12 mouse cellular contexts compared by ENCODE assay signal in the genomic region with DNA sequence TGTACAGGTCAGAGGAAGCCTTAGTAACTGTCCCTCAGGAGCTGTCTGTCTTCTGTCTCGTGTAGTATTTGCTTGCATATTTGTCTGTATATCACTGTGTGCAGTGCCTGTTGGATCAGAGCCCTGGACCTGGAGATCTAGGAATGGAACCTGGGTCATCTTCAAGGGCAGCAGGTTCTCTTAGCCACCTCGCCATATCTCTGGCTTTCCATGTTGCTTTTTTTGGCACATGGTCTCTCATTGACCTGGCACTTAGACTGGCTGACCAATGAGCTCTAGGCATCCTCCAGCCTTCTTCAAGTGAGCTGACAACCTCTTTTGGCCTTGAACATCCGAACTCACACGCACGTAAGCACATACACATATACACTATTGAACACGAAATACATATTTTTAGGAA. TPM values are rescaled to one million over a fixed set of nuclear protein-coding genes. Genes with fewer than 3 reads are reported as not detected.
A peak's percentile ranks its signal among the peaks of the same experiment; 100 is the strongest.
DNase-seq lines count a peak whose midpoint lies in the region; ATAC-seq and TF ChIP-seq lines count a peak whose summit lies in the region.
"Had no signal": no experiment of that assay in that cellular context is flagged by ENCODE, and none has a peak within 500 bp of the region (broad histone marks: within the 10 kb centered on the region; RNA-seq: fewer than 3 reads in every experiment).

No protein-coding gene starts in this region.

- peak overlapping the region; percentile 1; the same call in 1 of the 2 replicates for H3K4me2 ChIP-seq in heart, embryonic 12.5 days
- H3K4me2 ChIP-seq in lung, postnatal 0 days (replicated peaks; ENCODE audit: low read depth, low read length): no peak overlapping the region
- no peak overlapping the region for H3K4me2 ChIP-seq in heart, embryonic 15.5 days
- no peak overlapping the region for H3K4me2 ChIP-seq in intestine, postnatal 0 days (replicated peaks; ENCODE audit: low read depth)
- no peak overlapping the region for H3K4me2 ChIP-seq in intestine, embryonic 15.5 days (replicated peaks)
- H3K4me2 ChIP-seq: lung, embryonic 15.5 days had no signal

- ATAC-seq in heart, embryonic 12.5 days (ENCODE audit: insufficient number of reproducible peaks, low FRiP score): no peak
- ATAC-seq in lung, postnatal 0 days: no peak
- ATAC-seq in heart, embryonic 15.5 days (replicated peaks; ENCODE audit: insufficient number of reproducible peaks, insufficient read depth, low FRiP score, low read depth): peak; percentile 53; the same call in 1 of the 2 replicates
- no peak for ATAC-seq in intestine, postnatal 0 days
- ATAC-seq in intestine, embryonic 15.5 days: no peak

- H3K9ac ChIP-seq in heart, embryonic 12.5 days: no peak overlapping the region
- H3K9ac ChIP-seq in lung, postnatal 0 days (replicated peaks; ENCODE audit: low read depth): no peak overlapping the region
- H3K9ac ChIP-seq in heart, embryonic 15.5 days: no peak overlapping the region
- no peak overlapping the region for H3K9ac ChIP-seq in intestine, postnatal 0 days (ENCODE audit: low read depth, low read length)
- no peak overlapping the region for H3K9ac ChIP-seq in intestine, embryonic 15.5 days
- H3K9ac ChIP-seq: lung, embryonic 15.5 days had no signal

- no peak for TF ChIP-seq CTCF in lung, postnatal 0 days (IDR thresholded peaks at IDR 0.05)
- no peak for TF ChIP-seq CTCF in small intestine, adult 2 months (IDR thresholded peaks at IDR 0.05; ENCODE audit: extremely low read depth, insufficient read length, insufficient replicate concordance, low read depth, low read length)
- no peak for TF ChIP-seq CTCF in intestine, postnatal 0 days (IDR thresholded peaks at IDR 0.05; ENCODE audit: low read depth)

- no peak for TF ChIP-seq POLR2A in small intestine, adult 2 months (IDR thresholded peaks at IDR 0.05; ENCODE audit: low read depth, low read length)

- no peak overlapping the region for H3K4me3 ChIP-seq in heart, embryonic 12.5 days
- no peak overlapping the region for H3K4me3 ChIP-seq in lung, postnatal 0 days (ENCODE audit: low read depth, low read length)
- no peak overlapping the region for H3K4me3 ChIP-seq in heart, embryonic 15.5 days
- H3K4me3 ChIP-seq in small intestine, adult 2 months (ENCODE audit: low read depth, low read length): no peak overlapping the region
- H3K4me3 ChIP-seq in intestine, postnatal 0 days (ENCODE audit: low read depth, low read length): no peak overlapping the region
- no peak overlapping the region for H3K4me3 ChIP-seq in intestine, embryonic 15.5 days (replicated peaks)
- H3K4me3 ChIP-seq: lung, embryonic 15.5 days; midbrain, embryonic 10.5 days had no signal

- WGBS in heart, embryonic 12.5 days: 49% methylated on average over 6 of the region's 6 CpGs
- 59% methylated on average over 6 of the region's 6 CpGs for WGBS in lung, postnatal 0 days
- WGBS in heart, embryonic 15.5 days: 43% methylated on average over 6 of the region's 6 CpGs
- WGBS in small intestine, adult 2 months: 88% methylated on average over 6 of the region's 6 CpGs
- WGBS in intestine, postnatal 0 days: 88% methylated on average over 6 of the region's 6 CpGs
- 87% methylated on average over 6 of the region's 6 CpGs for WGBS in intestine, embryonic 15.5 days

- no peaks in the 10 kb centered on the region for H3K9me3 ChIP-seq in heart, embryonic 12.5 days (replicated peaks)
- H3K9me3 ChIP-seq in lung, postnatal 0 days (ENCODE audit: low read length): no peaks in the 10 kb centered on the region
- H3K9me3 ChIP-seq in heart, embryonic 15.5 days (replicated peaks): no peaks in the 10 kb centered on the region
- no peaks in the 10 kb centered on the region for H3K9me3 ChIP-seq in intestine, postnatal 0 days (ENCODE audit: control insufficient read depth)
- H3K9me3 ChIP-seq in intestine, embryonic 15.5 days: no peaks in the 10 kb centered on the region
- H3K9me3 ChIP-seq: lung, embryonic 15.5 days; midbrain, embryonic 10.5 days had no signal

- no peak for DNase-seq in heart, adult 9 months (ENCODE audit: low spot score in 2 of 2)
- DNase-seq in lung, postnatal 0 days (ENCODE audit: low spot score): no peak
- DNase-seq in lung, postnatal 14 days: no peak
- DNase-seq: cerebellum, adult 18-20 months had no signal

- peaks cover 25% of the 10 kb centered on the region for H3K36me3 ChIP-seq in heart, embryonic 12.5 days
- peaks cover 9% of the 10 kb centered on the region; the same call in 1 of the 2 replicates for H3K36me3 ChIP-seq in lung, postnatal 0 days (ENCODE audit: insufficient read depth, low read length)
- H3K36me3 ChIP-seq in heart, embryonic 15.5 days: peaks cover 5% of the 10 kb centered on the region; the same call in 1 of the 2 replicates
- H3K36me3 ChIP-seq in small intestine, adult 2 months (ENCODE audit: control insufficient read depth, insufficient read depth, low read length): peaks cover 17% of the 10 kb centered on the region
- peaks cover 22% of the 10 kb centered on the region for H3K36me3 ChIP-seq in intestine, postnatal 0 days (ENCODE audit: control insufficient read depth, insufficient read depth)
- no peaks in the 10 kb centered on the region for H3K36me3 ChIP-seq in intestine, embryonic 15.5 days

- TF ChIP-seq EP300 in lung, postnatal 0 days (IDR thresholded peaks at IDR 0.05): no peak

- no peaks in the 10 kb centered on the region for H3K27me3 ChIP-seq in heart, embryonic 12.5 days (replicated peaks)
- no peaks in the 10 kb centered on the region for H3K27me3 ChIP-seq in lung, postnatal 0 days (replicated peaks; ENCODE audit: insufficient read depth, low read length)
- H3K27me3 ChIP-seq in heart, embryonic 15.5 days: no peaks in the 10 kb centered on the region
- H3K27me3 ChIP-seq in small intestine, adult 2 months (ENCODE audit: control insufficient read depth, insufficient read depth, low read length): no peaks in the 10 kb centered on the region
- H3K27me3 ChIP-seq in intestine, postnatal 0 days (replicated peaks; ENCODE audit: control insufficient read depth, insufficient read depth, low read length): no peaks in the 10 kb centered on the region
- H3K27me3 ChIP-seq in intestine, embryonic 15.5 days (replicated peaks): no peaks in the 10 kb centered on the region
- H3K27me3 ChIP-seq: lung, embryonic 15.5 days had no signal

- peaks cover 31% of the 10 kb centered on the region for H3K4me1 ChIP-seq in heart, embryonic 12.5 days (replicated peaks)
- no peaks in the 10 kb centered on the region for H3K4me1 ChIP-seq in lung, postnatal 0 days (ENCODE audit: insufficient read depth, low read depth, low read length)
- H3K4me1 ChIP-seq in heart, embryonic 15.5 days (replicated peaks): peaks cover 30% of the 10 kb centered on the region
- H3K4me1 ChIP-seq in small intestine, adult 2 months (ENCODE audit: control insufficient read depth, insufficient read depth, insufficient read length, low read length): peaks cover 5% of the 10 kb centered on the region
- H3K4me1 ChIP-seq in intestine, postnatal 0 days (replicated peaks; ENCODE audit: control insufficient read depth, insufficient read depth, low read length): no peaks in the 10 kb centered on the region
- H3K4me1 ChIP-seq in intestine, embryonic 15.5 days (replicated peaks): no peaks in the 10 kb centered on the region
- H3K4me1 ChIP-seq: lung, embryonic 15.5 days; midbrain, embryonic 10.5 days had no signal

- H3K27ac ChIP-seq in heart, embryonic 12.5 days (ENCODE audit: poor library complexity, severe bottlenecking): peak overlapping the region; percentile 84
- peak overlapping the region; percentile 66 for H3K27ac ChIP-seq in lung, postnatal 0 days (ENCODE audit: low read length)
- H3K27ac ChIP-seq in heart, embryonic 15.5 days: peak overlapping the region; percentile 84
- 0 out of 2 replicates have a peak overlapping the region, but pooled peaks have one; percentile 28 for H3K27ac ChIP-seq in small intestine, adult 2 months (ENCODE audit: insufficient read depth, low read depth, low read length)
- H3K27ac ChIP-seq in intestine, postnatal 0 days (ENCODE audit: low read depth, low read length): no peak overlapping the region; the same call in 1 of the 2 replicates
- no peak overlapping the region for H3K27ac ChIP-seq in intestine, embryonic 15.5 days
- H3K27ac ChIP-seq: kidney, postnatal 0 days; midbrain, embryonic 10.5 days had no signal

RNA-seq across cellular contexts. Expression of gene Por, which starts 32.4 kb away (rescaled TPM):
- 50.6 and 54.0 TPM in 2 replicates for polyA plus RNA-seq in heart, embryonic 12.5 days (2016; fragmentation: Nextera tagmentation; extraction: Ambion mirVana)
- polyA plus RNA-seq in lung, postnatal 0 days (2015; fragmentation: Nextera tagmentation; extraction: Ambion mirVana): 130 and 135 TPM in 2 replicates
- 45.0 and 57.2 TPM in 2 replicates for polyA plus RNA-seq in heart, embryonic 15.5 days (2015; fragmentation: Nextera tagmentation; extraction: Ambion mirVana)
- 121 and 192 TPM in 2 replicates for polyA plus RNA-seq in small intestine, adult 2 months (2012; rRNA removed)
- 82.3 and 91.7 TPM in 2 replicates for polyA plus RNA-seq in intestine, postnatal 0 days (2015; fragmentation: Nextera tagmentation; extraction: Ambion mirVana)
- 86.0 TPM in 2 replicates for polyA plus RNA-seq in intestine, embryonic 15.5 days (2015; fragmentation: Nextera tagmentation; extraction: Ambion mirVana)

RNA-seq across cellular contexts. Expression of gene Tmem120a, which starts 42.1 kb away (rescaled TPM):
- polyA plus RNA-seq in heart, embryonic 12.5 days (2016; fragmentation: Nextera tagmentation; extraction: Ambion mirVana): 34.5 and 35.8 TPM in 2 replicates
- 44.0 and 45.2 TPM in 2 replicates for polyA plus RNA-seq in lung, postnatal 0 days (2015; fragmentation: Nextera tagmentation; extraction: Ambion mirVana)
- 32.9 and 37.1 TPM in 2 replicates for polyA plus RNA-seq in heart, embryonic 15.5 days (2015; fragmentation: Nextera tagmentation; extraction: Ambion mirVana)
- 111 and 261 TPM in 2 replicates for polyA plus RNA-seq in small intestine, adult 2 months (2012; rRNA removed)
- 127 and 132 TPM in 2 replicates for polyA plus RNA-seq in intestine, postnatal 0 days (2015; fragmentation: Nextera tagmentation; extraction: Ambion mirVana)
- polyA plus RNA-seq in intestine, embryonic 15.5 days (2015; fragmentation: Nextera tagmentation; extraction: Ambion mirVana): 44.8 and 52.8 TPM in 2 replicates

Comparison
In these comparisons a context has a peak if more than half of its experiments do, and no peak if none do; other contexts are left out.
1. H3K27ac ChIP-seq: peak in heart, embryonic 12.5 days (single experiment), lung, postnatal 0 days (single experiment), heart, embryonic 15.5 days (single experiment) and small intestine, adult 2 months (single experiment); none in intestine, postnatal 0 days (single experiment) and intestine, embryonic 15.5 days (single experiment).